Mouse (Mus musculus) embryo, embryonic 10.5 days (tissue): Measurements from ENCODE around the gene Slc4a8.

ENCODE experiments used
- DNase-seq: peaks from one replicate; pipeline ENCODE4 v3.0.0-alpha.2; 2015; ENCODE audit warnings: low spot score

Slc4a8 gene

GRCm38 (mm10) chr15:100832144-100832543 lies 70.6 kb downstream of the Slc4a8 start:
- no peak for DNase-seq

GRCm38 (mm10) chr15:100832784-100833183 lies 71.2 kb downstream of the Slc4a8 start:
- DNase-seq, result no peak

GRCm38 (mm10) chr15:100836729-100837128 lies 75.2 kb downstream of the Slc4a8 start:
- DNase-seq, result no peak

GRCm38 (mm10) chr15:100838607-100839207 lies 77.2 kb downstream of the Slc4a8 start:
- DNase-seq, result peak; percentile 82

GRCm38 (mm10) chr15:100844336-100844735 lies 82.8 kb downstream of the Slc4a8 start:
- DNase-seq, result no peak

- DNase-seq, result peak; percentile 66
Measured at GRCm38 (mm10) chr15:100845049-100845879, 83.7 kb downstream of the Slc4a8 start.

- no peak for DNase-seq
Measured at GRCm38 (mm10) chr15:100847193-100847592, 85.6 kb downstream of the Slc4a8 start.

- no peak for DNase-seq
Measured at GRCm38 (mm10) chr15:100857586-100857985, 96.0 kb downstream of the Slc4a8 start.

GRCm38 (mm10) chr15:100860856-100861255 lies 99.3 kb downstream of the Slc4a8 start:
- DNase-seq, result no peak

GRCm38 (mm10) chr15:100865556-100865955 lies 104.0 kb downstream of the Slc4a8 start:
- DNase-seq, result no peak

GRCm38 (mm10) chr15:100869558-100869957 lies 108.0 kb downstream of the Slc4a8 start, which contains the start of gene Scn8a:
Gene Scn8a (plus strand): TSS chr15:100869858.
- no peak for DNase-seq

- peak; percentile 84 for DNase-seq
Measured at GRCm38 (mm10) chr15:100870001-100870774, 108.6 kb downstream of the Slc4a8 start.

GRCm38 (mm10) chr15:100870775-100871106 lies 109.2 kb downstream of the Slc4a8 start:
- DNase-seq, result peak; percentile 78

GRCm38 (mm10) chr15:100871107-100872011 lies 109.8 kb downstream of the Slc4a8 start:
- peak; percentile 38 for DNase-seq

GRCm38 (mm10) chr15:100873155-100873554 lies 111.6 kb downstream of the Slc4a8 start:
- peak; percentile 93 for DNase-seq
